Mouse (Mus musculus) embryonic fibroblast, embryonic 13.5 days (primary cell): ENCODE measurements at regions not wholly inside any gene's neighbourhood (a gene's known extent, or its start where the extent isn't known, plus 50 kb on each side); places are given as distances from the start of the nearest gene placed in this dataset.

ENCODE experiments used
- CTCF ChIP-seq: IDR thresholded peaks from 2 replicates; pipeline ENCODE4 v1.5.1; 2011; ENCODE audit warnings: mild to moderate bottlenecking, control low read depth, low read length, moderate library complexity, borderline replicate concordance; ENCODE audit not compliant: insufficient read depth
- POLR2A ChIP-seq: IDR thresholded peaks from 2 replicates; pipeline ENCODE4 v1.6.1; 2011; ENCODE audit warnings: low read depth, mild to moderate bottlenecking, control low read depth, low read length, moderate library complexity

GRCm38 (mm10) chr3:38229051-38229450 is 255.6 kb downstream of the Ankrd50 start:
- TF ChIP-seq CTCF: no peak
- TF ChIP-seq POLR2A: no peak
